Mouse (Mus musculus) CH12.LX (cell line): ENCODE measurements around the gene Pold3. TPM values are rescaled to one million over a fixed set of nuclear protein-coding genes. Genes with fewer than 3 reads are reported as not detected.

ENCODE experiments used
- DNase-seq: peaks from one replicate; pipeline ENCODE4 v3.0.0-alpha.2; 2013; ENCODE audit errors: extremely low read depth
- H3K27ac ChIP-seq: 2 replicates; pipeline ENCODE4 v1.5.1; 2012; ENCODE audit warnings: low read depth, mild to moderate bottlenecking, control low read depth, moderate library complexity; ENCODE audit not compliant: insufficient read depth
- H3K27me3 ChIP-seq: replicated peaks from 2 replicates; pipeline ENCODE3; 2012; ENCODE audit warnings: inconsistent platforms
- H3K36me3 ChIP-seq, 2 experiments: replicated peaks in 1 of 2; 2 replicates each; pipeline versions ENCODE3 to v1.6.1; 2012; ENCODE audit warnings: inconsistent platforms in 1 of 2, low read length in 1 of 2, mild to moderate bottlenecking in 1 of 2, mixed read lengths in 1 of 2, moderate library complexity in 1 of 2; ENCODE audit not compliant: control insufficient read depth in 1 of 2, insufficient read depth in 1 of 2
- H3K4me1 ChIP-seq, 2 experiments: 2 replicates each; pipeline ENCODE4 v1.6.1; 2012; ENCODE audit warnings: inconsistent platforms in 1 of 2, moderate library complexity in 1 of 2; ENCODE audit not compliant: insufficient read depth in 2 of 2, control insufficient read depth in 1 of 2
- H3K4me2 ChIP-seq: 2 replicates; pipeline ENCODE4 v1.6.1; 2012; ENCODE audit warnings: low read depth, mild to moderate bottlenecking, control low read depth; ENCODE audit not compliant: poor library complexity, insufficient read depth, severe bottlenecking
- H3K4me3 ChIP-seq, 3 experiments: fragments of 150-350 bp in 1 of 3; sonication (generic) in 1 of 3; replicated peaks in 1 of 3; 2 replicates each; pipeline versions ENCODE3 to v1.5.1; 2011 to 2012; ENCODE audit warnings: low read depth in 2 of 3, low read length in 2 of 3, mild to moderate bottlenecking in 2 of 3, moderate library complexity in 2 of 3, control low read depth in 1 of 3, improper control_type of control experiment in 1 of 3, inconsistent platforms in 1 of 3, mixed read lengths in 1 of 3; ENCODE audit not compliant: poor library complexity in 1 of 3
- H3K79me2 ChIP-seq: replicated peaks from 2 replicates; pipeline ENCODE4 v1.6.1; 2012; ENCODE audit warnings: mild to moderate bottlenecking, moderate library complexity; ENCODE audit not compliant: control insufficient read depth, poor library complexity, insufficient read depth, severe bottlenecking; ENCODE audit errors: extremely low read depth
- H3K9ac ChIP-seq: 2 replicates; pipeline ENCODE4 v1.6.1; 2012; ENCODE audit warnings: low read depth, mild to moderate bottlenecking, control low read depth, moderate library complexity; ENCODE audit not compliant: insufficient read depth
- H3K9me3 ChIP-seq: replicated peaks from 2 replicates; pipeline ENCODE3; 2012; ENCODE audit warnings: low read length, inconsistent platforms, mixed read lengths
- BHLHE40 ChIP-seq: IDR thresholded peaks from 2 replicates; pipeline ENCODE4 v1.6.1; 2011; ENCODE audit warnings: mild to moderate bottlenecking, low read depth, low read length, improper control_type of control experiment
- CHD2 ChIP-seq: IDR thresholded peaks from 2 replicates; pipeline ENCODE4 v1.6.1; 2011; ENCODE audit warnings: low read length, improper control_type of control experiment
- CTCF ChIP-seq, 2 experiments: IDR thresholded peaks in 1 of 2; conservative IDR thresholded peaks in 1 of 2; 2 replicates each; pipeline ENCODE4 v1.5.1; 2011 to 2012; ENCODE audit warnings: low read depth in 2 of 2, low read length in 2 of 2, improper control_type of control experiment in 1 of 2, inconsistent platforms in 1 of 2, mild to moderate bottlenecking in 1 of 2, moderate library complexity in 1 of 2
- ELF1 ChIP-seq: IDR thresholded peaks from 2 replicates; pipeline ENCODE4 v1.6.1; 2014; ENCODE audit warnings: low read depth, mild to moderate bottlenecking, inconsistent platforms, low read length, improper control_type of control experiment
- EP300 ChIP-seq: IDR thresholded peaks from 2 replicates; pipeline ENCODE4 v1.6.1; 2011; ENCODE audit warnings: low read length, improper control_type of control experiment
- ETS1 ChIP-seq: conservative IDR thresholded peaks from 2 replicates; pipeline ENCODE4 v1.6.1; 2012; ENCODE audit warnings: low read depth, mild to moderate bottlenecking, inconsistent platforms, low read length, improper control_type of control experiment, moderate library complexity
- JUND ChIP-seq: conservative IDR thresholded peaks from 2 replicates; pipeline ENCODE4 v1.6.1; 2011; ENCODE audit warnings: low read depth, low read length, improper control_type of control experiment
- KAT2A ChIP-seq: IDR thresholded peaks from 2 replicates; pipeline ENCODE4 v1.6.1; 2012; ENCODE audit warnings: low read length, improper control_type of control experiment, inconsistent platforms; ENCODE audit not compliant: insufficient replicate concordance
- MEF2A ChIP-seq: IDR thresholded peaks from 2 replicates; pipeline ENCODE4 v1.6.1; 2014; ENCODE audit warnings: low read depth, mild to moderate bottlenecking, inconsistent platforms, low read length, improper control_type of control experiment, borderline replicate concordance
- MYC ChIP-seq: IDR thresholded peaks from 2 replicates; pipeline ENCODE4 v1.6.1; 2011; ENCODE audit warnings: low read depth, mild to moderate bottlenecking, improper control_type of control experiment, low read length
- NRF1 ChIP-seq: IDR thresholded peaks from 2 replicates; pipeline ENCODE4 v1.6.1; 2014; ENCODE audit warnings: low read depth, mild to moderate bottlenecking, inconsistent platforms, low read length, improper control_type of control experiment, moderate library complexity
- PAX5 ChIP-seq: IDR thresholded peaks from 2 replicates; pipeline ENCODE4 v1.6.1; 2012; ENCODE audit warnings: low read length, inconsistent platforms, mixed read lengths
- SIN3A ChIP-seq: IDR thresholded peaks from 2 replicates; pipeline ENCODE4 v1.6.1; 2012; ENCODE audit warnings: low read length, improper control_type of control experiment, inconsistent platforms
- UBTF ChIP-seq: IDR thresholded peaks from 2 replicates; pipeline ENCODE4 v1.6.1; 2012; ENCODE audit warnings: low read depth, mild to moderate bottlenecking, inconsistent platforms, low read length, improper control_type of control experiment, moderate library complexity
- ZKSCAN1 ChIP-seq: IDR thresholded peaks from 2 replicates; pipeline ENCODE4 v1.6.1; 2012; ENCODE audit warnings: low read depth, inconsistent platforms, low read length, improper control_type of control experiment, borderline replicate concordance
- ZMIZ1 ChIP-seq: IDR thresholded peaks from 2 replicates; pipeline ENCODE4 v1.6.1; 2012; ENCODE audit warnings: low read depth, mild to moderate bottlenecking, inconsistent platforms, low read length, improper control_type of control experiment
- dilution Hi-C: fragments of 300-500 bp; cut with MboI; formaldehyde crosslinking; loops from 2 replicates; pipeline ENCODE4 v1.14.3; 2020; ENCODE audit warnings: low sequenced_read_pairs; ENCODE audit not compliant: extremely low pct_unique_long_range_greater_than_20kb, extremely low pct_ligation_motif_present
- in situ Hi-C: fragments of 300-500 bp; cut with MboI; formaldehyde crosslinking; loops from 3 replicates; pipeline ENCODE4 v1.14.3; 2019; ENCODE audit warnings: low sequenced_read_pairs, low pct_ligation_motif_present, low pct_unique_long_range_greater_than_20kb, mixed read lengths
- polyA plus RNA-seq: library from polyadenylated mRNA; unstranded; fragments of >175 nt; gene quantifications from 2 replicates; pipeline ENCODE4 v1.2.1, GENCODE M21; 2012; ENCODE audit warnings: low read depth; ENCODE audit not compliant: insufficient read length
- total RNA-seq, 2 experiments: library from RNA; depleted of rRNA; stranded (reverse); fragments of 300-350 nt in 1 of 2; fragments of >200 nt in 1 of 2; gene quantifications; 2 replicates each; pipeline ENCODE4 v1.2.3; 2012 to 2014

Pold3 gene
- total and polyA plus RNA-seq, 3 experiments: 59.5 to 121 (median 88.0) TPM

DNA sequence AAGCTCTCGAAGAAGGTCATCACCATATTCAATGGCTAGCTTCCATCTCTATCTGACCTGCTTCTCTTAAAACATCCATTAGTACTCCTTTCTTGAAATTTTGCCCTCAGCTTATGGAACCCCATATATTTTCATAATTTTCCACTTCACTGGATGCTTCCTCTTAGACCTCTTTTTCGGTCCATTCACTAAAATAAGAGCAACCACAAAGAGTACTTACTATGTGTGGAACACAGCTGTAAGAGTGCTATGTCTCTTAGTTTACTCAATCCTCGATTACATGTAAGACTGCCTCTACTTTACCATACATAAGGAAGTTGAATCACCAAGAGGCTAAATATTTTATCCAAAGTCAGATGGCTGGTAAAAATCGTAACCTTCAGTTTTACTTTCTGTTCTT, 16.7 kb downstream of the Pold3 start (continued):
- TF ChIP-seq ETS1 (peak; percentile 76), ZMIZ1 (no peak), CHD2 (no peak), NRF1 (no peak), ZKSCAN1 (no peak), BHLHE40 (peak; percentile 37; the same call in 1 of the 2 replicates), MEF2A (peak; percentile 85), PAX5 (no peak), ELF1 (0 out of 2 replicates have a peak, but pooled peaks have one; percentile 5), MYC (0 out of 2 replicates have a peak, but pooled peaks have one; percentile 29)

DNA sequence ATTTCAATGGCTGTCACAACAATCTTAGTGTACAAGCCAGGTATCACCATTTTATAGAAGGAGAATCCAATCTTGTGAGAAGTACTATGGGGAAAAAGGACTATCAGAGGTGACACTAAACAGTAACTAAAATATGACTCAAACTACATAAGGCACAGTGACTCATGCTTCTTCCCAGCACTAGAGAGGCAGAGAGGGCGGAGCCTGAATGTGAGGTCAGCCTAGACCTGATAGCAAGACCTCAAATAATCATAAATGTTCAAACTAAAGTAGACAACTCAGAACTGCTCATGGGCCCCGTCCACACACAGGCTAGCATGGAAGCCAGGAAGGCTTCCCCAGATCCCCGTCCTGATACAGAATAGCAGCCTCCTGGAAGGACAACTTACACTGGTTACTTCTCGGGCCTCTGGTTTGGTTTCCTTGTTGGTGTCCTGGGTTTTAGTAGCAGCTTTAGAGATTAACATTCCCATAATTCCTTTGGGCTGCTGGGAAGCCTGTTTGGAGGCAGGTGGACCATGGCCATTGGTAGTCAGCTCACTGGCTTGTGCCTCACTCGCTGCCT, 21.3 kb downstream of the Pold3 start:
- no peak overlapping the region for H3K4me2 ChIP-seq
- H3K9ac ChIP-seq: no peak overlapping the region
- dilution Hi-C loops: no loop called here
- peaks cover 4% of the 10 kb centered on the region for H3K9me3 ChIP-seq
- TF ChIP-seq EP300: no peak
- in situ Hi-C loops: no loop called here
- no peak overlapping the region for H3K4me3 ChIP-seq
- H3K27me3 ChIP-seq: no peaks in the 10 kb centered on the region
- peaks cover 4% of the 10 kb centered on the region for H3K79me2 ChIP-seq
- H3K27ac ChIP-seq: no peak overlapping the region
- peaks cover 53 to 78% of the 10 kb centered on the region in 2 experiments for H3K36me3 ChIP-seq
- DNase-seq: peak; percentile 41
- H3K4me1 ChIP-seq: peaks cover 5 to 56% of the 10 kb centered on the region in 2 experiments; a peak in 3 of 4 replicates

DNA sequence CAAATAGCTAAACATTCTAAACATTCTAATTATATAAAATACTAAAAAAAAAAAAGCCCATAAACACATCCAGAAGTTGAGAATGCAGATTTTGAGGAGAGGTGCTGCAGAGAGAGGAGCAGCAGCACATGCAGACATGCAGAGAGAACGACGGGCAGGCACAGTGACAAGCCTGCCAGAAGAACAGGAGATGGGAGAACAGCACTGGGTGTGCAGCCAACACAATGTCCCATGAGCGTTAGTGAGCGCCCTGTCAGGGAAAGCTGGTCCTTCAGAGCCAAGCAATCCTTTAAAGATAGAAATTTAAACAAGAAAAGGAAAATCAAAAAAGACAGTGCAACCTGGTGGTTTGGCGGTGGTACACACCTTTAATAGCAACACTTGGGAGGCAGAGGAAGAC, 34.5 kb downstream of the Pold3 start:
- Histone ChIP-seq H3K36me3 (peaks cover 76 to 95% of the 10 kb centered on the region in 2 experiments), H3K4me3 (no peak overlapping the region), H3K27me3 (no peaks in the 10 kb centered on the region), H3K9me3 (peaks cover 8% of the 10 kb centered on the region), H3K27ac (no peak overlapping the region), H3K4me2 (no peak overlapping the region), H3K79me2 (no peaks in the 10 kb centered on the region), H3K9ac (no peak overlapping the region), H3K4me1 (peaks cover 0 to 5% of the 10 kb centered on the region in 2 experiments; a peak in 1 of 4 replicates)
- TF ChIP-seq JUND (no peak), CTCF (conservative IDR thresholded peaks at IDR 0.05 in 1 of 2, IDR thresholded peaks at IDR 0.05 in 1 of 2; ENCODE audit: low read depth in 2 of 2, low read length in 2 of 2) (no peak), UBTF (no peak), KAT2A (no peak), SIN3A (no peak)
- in situ Hi-C loops: no loop called here
- DNase-seq: no peak
- dilution Hi-C loops: no loop called here
